Mouse (Mus musculus): Measurements from ENCODE around the gene Gm20517.
"Not testable (repeated sequence)": the region's sequence is repeated elsewhere in the genome, so short reads cannot be mapped to it uniquely, and the experiment has no call there.

The Gm20517 gene

GRCm38 (mm10) chr17:47627791-47628190 lies 16.4 kb downstream of the Gm20517 start:
- no peak for DNase-seq (ENCODE audit: low spot score)

- peak; percentile 88 for DNase-seq (ENCODE audit: low spot score)
Observed at GRCm38 (mm10) chr17:47628851-47629676, 17.7 kb downstream of the Gm20517 start.

- DNase-seq (ENCODE audit: low spot score): peak; percentile 30
Observed at GRCm38 (mm10) chr17:47629717-47630677, 18.6 kb downstream of the Gm20517 start.

- no peak for DNase-seq (ENCODE audit: low spot score)
Observed at GRCm38 (mm10) chr17:47630678-47631065, 19.3 kb downstream of the Gm20517 start, which contains the start of gene Usp49. TSS of gene Usp49 (plus strand) at chr17:47630690.

- no peak for DNase-seq (ENCODE audit: low spot score)
Observed at GRCm38 (mm10) chr17:47632181-47632840, 20.9 kb downstream of the Gm20517 start.

- no peak for DNase-seq (ENCODE audit: low spot score)
Observed at GRCm38 (mm10) chr17:47633999-47634770, 22.8 kb downstream of the Gm20517 start.

GRCm38 (mm10) chr17:47642992-47643391 lies 31.6 kb downstream of the Gm20517 start:
- DNase-seq (ENCODE audit: low spot score): no peak

GRCm38 (mm10) chr17:47646683-47647082 lies 35.3 kb downstream of the Gm20517 start:
- peak; percentile 51 for DNase-seq (ENCODE audit: low spot score)

- no peak for DNase-seq (ENCODE audit: low spot score)
Observed at GRCm38 (mm10) chr17:47648966-47649365, 37.6 kb downstream of the Gm20517 start.

- no peak for DNase-seq (ENCODE audit: low spot score)
Observed at GRCm38 (mm10) chr17:47651953-47652352, 40.6 kb downstream of the Gm20517 start.

- DNase-seq (ENCODE audit: low spot score): not testable (repeated sequence)
Observed at GRCm38 (mm10) chr17:47654346-47654745, 43.0 kb downstream of the Gm20517 start.

GRCm38 (mm10) chr17:47655697-47656096 lies 44.3 kb downstream of the Gm20517 start:
- no peak for DNase-seq (ENCODE audit: low spot score)

GRCm38 (mm10) chr17:47657901-47658300 lies 46.5 kb downstream of the Gm20517 start:
- DNase-seq (ENCODE audit: low spot score): no peak

- no peak for DNase-seq (ENCODE audit: low spot score)
Observed at GRCm38 (mm10) chr17:47658741-47659243, 47.4 kb downstream of the Gm20517 start.

- DNase-seq (ENCODE audit: low spot score): no peak
Observed at GRCm38 (mm10) chr17:47663009-47663713, 51.8 kb downstream of the Gm20517 start.

- DNase-seq (ENCODE audit: low spot score): no peak
Observed at GRCm38 (mm10) chr17:47664474-47664873, 53.1 kb downstream of the Gm20517 start.

GRCm38 (mm10) chr17:47669166-47669565 lies 57.8 kb downstream of the Gm20517 start:
- DNase-seq (ENCODE audit: low spot score): no peak

- no peak for DNase-seq (ENCODE audit: low spot score)
Observed at GRCm38 (mm10) chr17:47671988-47672310, 60.6 kb downstream of the Gm20517 start.

- DNase-seq (ENCODE audit: low spot score): no peak
Observed at GRCm38 (mm10) chr17:47672311-47673111, 61.1 kb downstream of the Gm20517 start.

- no peak for DNase-seq (ENCODE audit: low spot score)
Observed at GRCm38 (mm10) chr17:47676581-47676980, 65.2 kb downstream of the Gm20517 start.
